Mouse (Mus musculus) limb, embryonic 14.5 days (tissue): ENCODE measurements at regions not wholly inside any gene's neighbourhood (a gene's known extent, or its start where the extent isn't known, plus 50 kb on each side); places are given as distances from the start of the nearest gene placed in this dataset.

Source experiments
- ATAC-seq: fragments of 200-750 bp; cut with Nextera tagmentation; 2 replicates; pipeline ENCODE4 v1.8.0; 2017; ENCODE audit warnings: low read depth, moderate number of reproducible peaks, moderate TSS enrichment; ENCODE audit not compliant: low FRiP score
- DNase-seq: peaks from one replicate; pipeline ENCODE4 v3.0.0-alpha.2; 2015; ENCODE audit warnings: low spot score
- H3K27ac ChIP-seq: fragments of 300-500 bp; sonication (generic); replicated peaks from 2 replicates; pipeline ENCODE4 v1.5.1; 2014; ENCODE audit warnings: low read depth, mild to moderate bottlenecking, low read length, moderate library complexity, mixed read lengths
- H3K27me3 ChIP-seq: fragments of 300-500 bp; sonication (generic); 2 replicates; pipeline ENCODE4 v1.6.1; 2014; ENCODE audit warnings: low read length, mixed read lengths; ENCODE audit not compliant: control insufficient read depth, insufficient read depth
- H3K36me3 ChIP-seq: fragments of 300-500 bp; sonication (generic); 2 replicates; pipeline ENCODE4 v1.6.1; 2014; ENCODE audit warnings: mild to moderate bottlenecking, low read length, moderate library complexity, mixed read lengths; ENCODE audit not compliant: control insufficient read depth, insufficient read depth
- H3K4me1 ChIP-seq: fragments of 300-500 bp; sonication (generic); 2 replicates; pipeline ENCODE4 v1.6.1; 2014; ENCODE audit warnings: antibody characterized with exemption, low read length, mixed read lengths; ENCODE audit not compliant: control insufficient read depth, insufficient read depth
- H3K4me2 ChIP-seq: fragments of 300-500 bp; sonication (generic); replicated peaks from 2 replicates; pipeline ENCODE4 v1.6.1; 2014; ENCODE audit warnings: low read depth, mild to moderate bottlenecking, low read length, moderate library complexity; ENCODE audit not compliant: severe bottlenecking
- H3K4me3 ChIP-seq: fragments of 300-500 bp; sonication (generic); replicated peaks from 2 replicates; pipeline ENCODE4 v1.5.1; 2014; ENCODE audit warnings: low read length
- H3K9ac ChIP-seq: fragments of 300-500 bp; sonication (generic); 2 replicates; pipeline ENCODE4 v1.6.1; 2014; ENCODE audit warnings: mild to moderate bottlenecking, low read depth, low read length, moderate library complexity; ENCODE audit not compliant: severe bottlenecking
- H3K9me3 ChIP-seq: fragments of 300-500 bp; sonication (generic); 2 replicates; pipeline ENCODE4 v1.6.1; 2016; ENCODE audit warnings: low read length; ENCODE audit not compliant: control insufficient read depth
- POLR2A ChIP-seq: fragments of 200-500 bp; IDR thresholded peaks from 2 replicates; pipeline ENCODE4 v1.8.0; 2012; ENCODE audit warnings: inconsistent platforms, mild to moderate bottlenecking, moderate library complexity, borderline replicate concordance; ENCODE audit not compliant: insufficient read depth, insufficient read length; ENCODE audit errors: extremely low read depth
- WGBS: fragments of 180-500 bp; shearing (Covaris S2); extraction: QIAGEN DNeasy Blood & Tissue Kit; methylation state at CpG from one replicate; pipeline ENCODE4 v1.1.7; 2014; 5-methylcytosine and 5-hydroxymethylcytosine counted together

DNA sequence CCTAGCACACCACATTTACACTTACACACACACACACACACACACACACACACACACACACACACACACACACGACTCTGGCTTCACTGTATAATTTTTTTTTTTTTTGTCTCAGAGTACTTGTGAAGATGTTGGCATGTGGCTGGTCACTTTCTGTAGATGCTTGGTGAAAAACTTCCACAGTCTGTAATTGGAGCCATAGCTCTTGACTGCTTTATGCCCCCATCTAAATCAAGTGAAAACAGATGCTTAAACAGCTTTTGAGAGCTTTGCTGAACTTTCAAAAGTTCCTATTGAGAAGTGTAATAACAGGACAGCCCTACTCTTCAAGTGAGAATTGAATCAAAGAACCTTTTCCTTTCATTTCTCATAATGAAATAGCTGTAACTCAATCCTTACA, 317.7 kb downstream of the Gm21750 start:
- Histone ChIP-seq H3K9ac (no peak overlapping the region), H3K9me3 (no peaks in the 10 kb centered on the region), H3K4me2 (no peak overlapping the region), H3K27me3 (no peaks in the 10 kb centered on the region), H3K27ac (no peak overlapping the region), H3K4me3 (no peak overlapping the region), H3K4me1 (no peaks in the 10 kb centered on the region), H3K36me3 (no peaks in the 10 kb centered on the region)
- DNase-seq = peak; percentile 29
- WGBS = 0% methylated on average over 1 of the region's 1 CpGs
- TF ChIP-seq POLR2A = no peak
- peak; percentile 55; the same call in 1 of the 2 replicates for ATAC-seq

GRCm38 (mm10) chr14:73996229-73996628, 335.2 kb downstream of the Gm21750 start:
- no peak for TF ChIP-seq POLR2A
- no peak overlapping the region for H3K27ac ChIP-seq
- H3K4me2 ChIP-seq = no peak overlapping the region
- no peaks in the 10 kb centered on the region for H3K36me3 ChIP-seq
- 90% methylated on average over 4 of the region's 4 CpGs for WGBS
- H3K9ac ChIP-seq = no peak overlapping the region
- H3K4me1 ChIP-seq = no peaks in the 10 kb centered on the region
- no peaks in the 10 kb centered on the region for H3K9me3 ChIP-seq
- no peak overlapping the region for H3K4me3 ChIP-seq
- DNase-seq (no peak), ATAC-seq (no peak)
- H3K27me3 ChIP-seq = no peaks in the 10 kb centered on the region

DNA sequence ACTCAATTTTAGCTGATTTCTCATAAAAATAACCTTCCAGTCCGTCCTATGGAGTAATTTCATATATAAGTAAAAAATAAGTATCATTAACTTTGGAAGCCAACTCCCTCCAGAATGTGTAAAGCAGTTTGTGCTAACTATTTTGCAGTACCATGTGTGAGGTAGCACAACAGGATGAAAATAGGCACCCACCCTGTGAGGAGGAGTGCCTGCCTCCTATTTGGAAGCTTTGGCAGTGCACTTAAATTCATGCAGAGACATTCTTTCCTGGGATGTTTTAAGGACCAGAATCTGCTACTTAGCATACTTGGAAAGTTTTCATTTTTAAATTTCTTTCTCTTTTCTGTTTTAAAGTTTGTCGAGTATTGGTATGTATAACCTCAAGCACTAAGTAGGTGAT, 336.8 kb downstream of the Gm21750 start:
- Histone ChIP-seq H3K27me3 (no peaks in the 10 kb centered on the region), H3K4me1 (no peaks in the 10 kb centered on the region), H3K36me3 (no peaks in the 10 kb centered on the region), H3K9ac (no peak overlapping the region), H3K27ac (no peak overlapping the region), H3K4me3 (no peak overlapping the region), H3K4me2 (no peak overlapping the region), H3K9me3 (no peaks in the 10 kb centered on the region)
- WGBS = 80% methylated on average over 2 of the region's 2 CpGs
- ATAC-seq (no peak), DNase-seq (no peak)
- no peak for TF ChIP-seq POLR2A

- TF ChIP-seq POLR2A = no peak
Observed at GRCm38 (mm10) chr14:73999409-73999909, 338.4 kb downstream of the Gm21750 start.

GRCm38 (mm10) chr14:74006911-74007310, 345.9 kb downstream of the Gm21750 start:
- Histone ChIP-seq H3K4me1 (no peaks in the 10 kb centered on the region), H3K27me3 (no peaks in the 10 kb centered on the region), H3K4me2 (no peak overlapping the region), H3K9me3 (no peaks in the 10 kb centered on the region), H3K4me3 (no peak overlapping the region), H3K9ac (no peak overlapping the region), H3K27ac (no peak overlapping the region), H3K36me3 (no peaks in the 10 kb centered on the region)
- no peak for TF ChIP-seq POLR2A
- WGBS = 82% methylated on average over 4 of the region's 4 CpGs
- ATAC-seq (no peak), DNase-seq (no peak)

More at GRCm38 (mm10) chr14:73999409-73999909, 338.4 kb downstream of the Gm21750 start:
- Histone ChIP-seq H3K36me3 (no peaks in the 10 kb centered on the region), H3K9ac (no peak overlapping the region), H3K4me1 (no peaks in the 10 kb centered on the region), H3K4me2 (no peak overlapping the region), H3K9me3 (no peaks in the 10 kb centered on the region), H3K4me3 (no peak overlapping the region), H3K27ac (no peak overlapping the region), H3K27me3 (no peaks in the 10 kb centered on the region)
- DNase-seq (no peak), ATAC-seq (no peak)
- 46% methylated on average over 2 of the region's 2 CpGs for WGBS

DNA sequence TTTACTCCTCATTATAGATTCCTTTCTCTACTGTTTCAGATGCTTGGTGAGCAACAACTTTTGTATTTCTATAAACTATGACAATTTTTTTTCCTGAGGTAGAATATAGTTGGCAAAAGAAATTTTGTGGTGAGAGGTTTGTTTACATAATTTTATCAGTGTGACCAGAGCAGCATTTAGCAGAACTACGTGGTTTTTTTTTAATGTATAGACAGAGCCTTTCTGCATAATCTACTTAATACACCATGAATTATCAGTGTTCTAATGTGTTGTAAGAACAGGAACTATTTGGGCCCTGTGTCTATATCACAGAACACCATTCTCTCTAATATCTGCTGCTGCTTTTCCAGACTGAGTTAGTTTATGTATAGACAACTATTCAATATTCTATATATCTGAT, 350.5 kb downstream of the Gm21750 start:
- Histone ChIP-seq H3K27ac (no peak overlapping the region), H3K36me3 (no peaks in the 10 kb centered on the region), H3K9ac (no peak overlapping the region), H3K9me3 (no peaks in the 10 kb centered on the region), H3K4me3 (no peak overlapping the region), H3K4me1 (no peaks in the 10 kb centered on the region), H3K27me3 (no peaks in the 10 kb centered on the region), H3K4me2 (no peak overlapping the region)
- no peak for ATAC-seq
- 76% methylated on average over 1 of the region's 1 CpGs for WGBS
- TF ChIP-seq POLR2A = no peak
- DNase-seq = no peak
